Comparison of ENCODE assay signal across 26 mouse cellular contexts in the genomic region with DNA sequence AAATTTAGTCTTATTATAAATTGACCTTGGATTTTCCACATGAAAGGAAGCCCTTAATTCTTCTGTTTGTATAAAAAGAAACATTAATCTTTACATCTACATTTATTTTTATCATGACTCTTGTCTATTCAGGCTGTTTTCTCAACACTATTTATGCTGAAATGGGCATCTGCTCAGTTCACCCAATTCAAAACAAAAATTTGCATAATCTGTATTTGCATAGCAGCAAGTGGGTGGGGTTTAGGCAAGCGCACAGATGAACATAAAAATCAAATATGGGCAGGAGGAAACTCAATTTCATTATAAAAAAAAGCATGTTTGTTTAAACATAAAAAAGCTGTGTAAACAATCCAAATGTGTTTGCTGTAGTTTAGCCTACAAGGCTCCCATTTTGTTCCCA.
DNase-seq lines count a peak whose midpoint lies in the region; ATAC-seq and TF ChIP-seq lines count a peak whose summit lies in the region.
"Had no signal": no experiment of that assay in that cellular context is flagged by ENCODE, and none has a peak within 500 bp of the region (broad histone marks: within the 10 kb centered on the region; RNA-seq: fewer than 3 reads in every experiment).

No protein-coding gene starts in this region.

- DNase-seq in forebrain, embryonic 10.5 days (ENCODE audit: extremely low spot score, low spot score), result no peak
- peak; percentile 77 for DNase-seq in brain, embryonic 14.5 days (ENCODE audit: low read depth)
- no peak for DNase-seq in left cerebral cortex, adult 11 months (ENCODE audit: low spot score)
- DNase-seq in cerebellum, postnatal 4 days (ENCODE audit: low spot score in 2 of 2), result no peak
- DNase-seq: adrenal gland, adult 8-10 months; adrenal gland, postnatal 14 days; adrenal gland, postnatal 36 days; B cell, adult 2 months; cerebellum, adult 11-12 months; cerebellum, adult 2 months; cerebellum, adult 9-10 months; cerebellum, postnatal 10 days; cerebellum, postnatal 25 days; embryo, embryonic 11 days had no signal

- H3K9ac ChIP-seq in forebrain, embryonic 13.5 days, result no peak overlapping the region
- no peak overlapping the region for H3K9ac ChIP-seq in forebrain, embryonic 12.5 days
- H3K9ac ChIP-seq in forebrain, embryonic 15.5 days (replicated peaks), result no peak overlapping the region
- H3K9ac ChIP-seq in forebrain, embryonic 16.5 days (replicated peaks; ENCODE audit: low read depth, low read length), result no peak overlapping the region
- H3K9ac ChIP-seq: embryonic facial prominence, embryonic 13.5 days; embryonic facial prominence, embryonic 15.5 days had no signal

- no peak for TF ChIP-seq CTCF in brain, embryonic 14.5 days (IDR thresholded peaks at IDR 0.05; ENCODE audit: borderline replicate concordance, extremely low read depth, insufficient read depth, insufficient read length)

- TF ChIP-seq POLR2A in brain, embryonic 14.5 days (IDR thresholded peaks at IDR 0.05; ENCODE audit: borderline replicate concordance, extremely low read depth, insufficient read depth, insufficient read length, poor library complexity, severe bottlenecking), result no peak

- no peaks in the 10 kb centered on the region for H3K4me1 ChIP-seq in forebrain, embryonic 13.5 days
- H3K4me1 ChIP-seq in forebrain, embryonic 12.5 days, result no peaks in the 10 kb centered on the region
- 0 out of 2 replicates have a peak, but pooled peaks cover 5% of the 10 kb centered on the region for H3K4me1 ChIP-seq in forebrain, embryonic 15.5 days
- no peaks in the 10 kb centered on the region for H3K4me1 ChIP-seq in forebrain, embryonic 10.5 days
- no peaks in the 10 kb centered on the region for H3K4me1 ChIP-seq in forebrain, embryonic 16.5 days (replicated peaks; ENCODE audit: control insufficient read depth, insufficient read depth, low read length)
- H3K4me1 ChIP-seq: embryonic facial prominence, embryonic 13.5 days; embryonic facial prominence, embryonic 15.5 days had no signal

- 0 out of 2 replicates have a peak, but pooled peaks cover 7% of the 10 kb centered on the region for H3K9me3 ChIP-seq in forebrain, embryonic 13.5 days (replicated peaks)
- no peaks in the 10 kb centered on the region for H3K9me3 ChIP-seq in forebrain, embryonic 12.5 days
- no peaks in the 10 kb centered on the region for H3K9me3 ChIP-seq in forebrain, embryonic 15.5 days
- H3K9me3 ChIP-seq in forebrain, embryonic 10.5 days, result no peaks in the 10 kb centered on the region
- H3K9me3 ChIP-seq in forebrain, embryonic 16.5 days (ENCODE audit: control insufficient read depth, low read length), result peaks cover 5% of the 10 kb centered on the region; the same call in 1 of the 2 replicates
- H3K9me3 ChIP-seq: embryonic facial prominence, embryonic 13.5 days; embryonic facial prominence, embryonic 15.5 days had no signal

- no peaks in the 10 kb centered on the region for H3K27me3 ChIP-seq in forebrain, embryonic 13.5 days
- no peaks in the 10 kb centered on the region for H3K27me3 ChIP-seq in forebrain, embryonic 12.5 days
- H3K27me3 ChIP-seq in forebrain, embryonic 15.5 days, result no peaks in the 10 kb centered on the region
- H3K27me3 ChIP-seq in forebrain, embryonic 10.5 days (ENCODE audit: poor library complexity, severe bottlenecking), result no peaks in the 10 kb centered on the region
- H3K27me3 ChIP-seq in forebrain, embryonic 16.5 days (replicated peaks; ENCODE audit: control insufficient read depth, insufficient read depth, low read length), result no peaks in the 10 kb centered on the region
- H3K27me3 ChIP-seq: CH12.LX; embryonic facial prominence, embryonic 13.5 days; embryonic facial prominence, embryonic 15.5 days; Patski had no signal

- H3K4me2 ChIP-seq in forebrain, embryonic 13.5 days, result no peak overlapping the region
- no peak overlapping the region for H3K4me2 ChIP-seq in forebrain, embryonic 12.5 days
- no peak overlapping the region for H3K4me2 ChIP-seq in forebrain, embryonic 15.5 days (replicated peaks)
- no peak overlapping the region for H3K4me2 ChIP-seq in forebrain, embryonic 16.5 days (ENCODE audit: low read length)
- H3K4me2 ChIP-seq: embryonic facial prominence, embryonic 13.5 days; embryonic facial prominence, embryonic 15.5 days had no signal

- no peaks in the 10 kb centered on the region for H3K36me3 ChIP-seq in forebrain, embryonic 13.5 days (ENCODE audit: poor library complexity, severe bottlenecking)
- H3K36me3 ChIP-seq in forebrain, embryonic 12.5 days (replicated peaks), result no peaks in the 10 kb centered on the region
- H3K36me3 ChIP-seq in forebrain, embryonic 15.5 days, result no peaks in the 10 kb centered on the region
- no peaks in the 10 kb centered on the region for H3K36me3 ChIP-seq in forebrain, embryonic 10.5 days (replicated peaks)
- H3K36me3 ChIP-seq in forebrain, embryonic 16.5 days (ENCODE audit: control insufficient read depth, insufficient read depth), result no peaks in the 10 kb centered on the region
- H3K36me3 ChIP-seq: embryonic facial prominence, embryonic 13.5 days; embryonic facial prominence, embryonic 15.5 days; G1E had no signal

- peak; percentile 82 for ATAC-seq in forebrain, embryonic 13.5 days
- no peak for ATAC-seq in forebrain, embryonic 12.5 days (ENCODE audit: low FRiP score)
- peak; percentile 75; the same call in 1 of the 2 replicates for ATAC-seq in forebrain, embryonic 15.5 days (replicated peaks)
- peak; percentile 84 for ATAC-seq in forebrain, embryonic 16.5 days
- ATAC-seq: activated CD4-positive, CD25-positive, alpha-beta regulatory T cell, adult 4 months; CD4-positive, CD25-positive, alpha-beta regulatory T cell, adult 4 months; Patski had no signal

- WGBS in forebrain, embryonic 13.5 days, result 50% methylated on average over 1 of the region's 1 CpGs
- 55% methylated on average over 1 of the region's 1 CpGs for WGBS in forebrain, embryonic 12.5 days
- WGBS in forebrain, embryonic 15.5 days, result 26% methylated on average over 1 of the region's 1 CpGs
- WGBS in forebrain, embryonic 10.5 days, result 76% methylated on average over 1 of the region's 1 CpGs
- WGBS in forebrain, embryonic 16.5 days, result 28% methylated on average over 1 of the region's 1 CpGs

- no peak overlapping the region for H3K4me3 ChIP-seq in forebrain, embryonic 13.5 days
- H3K4me3 ChIP-seq in forebrain, embryonic 12.5 days (replicated peaks), result no peak overlapping the region
- no peak overlapping the region for H3K4me3 ChIP-seq in forebrain, embryonic 15.5 days
- H3K4me3 ChIP-seq in forebrain, embryonic 10.5 days, result no peak overlapping the region
- no peak overlapping the region for H3K4me3 ChIP-seq in forebrain, embryonic 16.5 days (replicated peaks; ENCODE audit: low read length)
- H3K4me3 ChIP-seq: embryonic facial prominence, embryonic 13.5 days; embryonic facial prominence, embryonic 15.5 days; erythroblast, embryonic 14.5 days had no signal

- H3K27ac ChIP-seq in forebrain, embryonic 13.5 days, result no peak overlapping the region
- no peak overlapping the region for H3K27ac ChIP-seq in forebrain, embryonic 12.5 days
- no peak overlapping the region for H3K27ac ChIP-seq in forebrain, embryonic 15.5 days (replicated peaks)
- H3K27ac ChIP-seq in forebrain, embryonic 10.5 days, result no peak overlapping the region
- no peak overlapping the region for H3K27ac ChIP-seq in forebrain, embryonic 16.5 days (ENCODE audit: low read length)
- H3K27ac ChIP-seq: embryonic facial prominence, embryonic 13.5 days; embryonic facial prominence, embryonic 15.5 days had no signal
